Mouse (Mus musculus) midbrain, embryonic 13.5 days (tissue): ENCODE data around the gene Cx3cr1. TPM values are rescaled to one million over a fixed set of nuclear protein-coding genes. Genes with fewer than 3 reads are reported as not detected.

Experiments used
- ATAC-seq: fragments of 200-750 bp; cut with Nextera tagmentation; 2 replicates; pipeline ENCODE4 v1.8.0; 2017; ENCODE audit warnings: mild to moderate bottlenecking, moderate TSS enrichment, moderate library complexity
- H3K27ac ChIP-seq: fragments of 300-500 bp; sonication (generic); 2 replicates; pipeline ENCODE4 v1.5.1; 2015; ENCODE audit warnings: inconsistent platforms, mild to moderate bottlenecking, moderate library complexity
- H3K27me3 ChIP-seq: fragments of 300-500 bp; sonication (generic); 2 replicates; pipeline ENCODE4 v1.6.1; 2015; ENCODE audit warnings: mild to moderate bottlenecking, inconsistent platforms
- H3K36me3 ChIP-seq: fragments of 300-500 bp; sonication (generic); 2 replicates; pipeline ENCODE4 v1.6.1; 2015; ENCODE audit warnings: mild to moderate bottlenecking, inconsistent platforms
- H3K4me1 ChIP-seq: fragments of 300-500 bp; sonication (generic); replicated peaks from 2 replicates; pipeline ENCODE4 v1.6.1; 2015; ENCODE audit warnings: inconsistent platforms
- H3K4me2 ChIP-seq: fragments of 300-500 bp; sonication (generic); replicated peaks from 2 replicates; pipeline ENCODE4 v1.6.1; 2015; ENCODE audit warnings: moderate library complexity, mild to moderate bottlenecking, inconsistent platforms
- H3K4me3 ChIP-seq: fragments of 300-500 bp; sonication (generic); replicated peaks from 2 replicates; pipeline ENCODE4 v1.5.1; 2015; ENCODE audit warnings: mild to moderate bottlenecking, inconsistent platforms
- H3K9ac ChIP-seq: fragments of 300-500 bp; sonication (generic); replicated peaks from 2 replicates; pipeline ENCODE4 v1.6.1; 2015; ENCODE audit warnings: mild to moderate bottlenecking, inconsistent platforms
- H3K9me3 ChIP-seq: fragments of 300-500 bp; sonication (generic); 2 replicates; pipeline ENCODE4 v1.6.1; 2016; ENCODE audit warnings: mild to moderate bottlenecking, inconsistent platforms
- WGBS: fragments of 180-500 bp; shearing (Covaris S2); methylation state at CpG from one replicate; pipeline ENCODE4 v1.1.7; 2015; 5-methylcytosine and 5-hydroxymethylcytosine counted together
- polyA plus RNA-seq: library from polyadenylated mRNA; unstranded; fragments of >200 nt; fragmentation: Nextera tagmentation; extraction: Ambion mirVana; gene quantifications from 2 replicates; pipeline ENCODE4 v1.2.1, GENCODE M21; 2015

Cx3cr1 gene
- polyA plus RNA-seq, 1 experiment from 2014 or later, result 6.1 TPM

- H3K36me3 ChIP-seq, result no peaks in the 10 kb centered on the region
- H3K27ac ChIP-seq, result no peak overlapping the region
- no peak overlapping the region for H3K4me3 ChIP-seq
- H3K27me3 ChIP-seq, result no peaks in the 10 kb centered on the region
- no peaks in the 10 kb centered on the region for H3K4me1 ChIP-seq
- ATAC-seq, result no peak
- WGBS, result 73% methylated on average over 6 of the region's 6 CpGs
- H3K9me3 ChIP-seq, result no peaks in the 10 kb centered on the region
- H3K9ac ChIP-seq, result no peak overlapping the region
- no peak overlapping the region for H3K4me2 ChIP-seq
Observed at GRCm38 (mm10) chr9:120081247-120081646, 11.6 kb upstream of the Cx3cr1 start.

- Histone ChIP-seq H3K4me1 (no peaks in the 10 kb centered on the region), H3K4me3 (no peak overlapping the region), H3K27me3 (no peaks in the 10 kb centered on the region), H3K27ac (no peak overlapping the region), H3K9ac (no peak overlapping the region), H3K36me3 (no peaks in the 10 kb centered on the region), H3K4me2 (no peak overlapping the region), H3K9me3 (no peaks in the 10 kb centered on the region)
- ATAC-seq, result no peak
- WGBS, result 87% methylated on average over 8 of the region's 8 CpGs
Observed at GRCm38 (mm10) chr9:120080546-120081108, 10.9 kb upstream of the Cx3cr1 start.

GRCm38 (mm10) chr9:120079901-120080300, 10.2 kb upstream of the Cx3cr1 start:
- no peak overlapping the region for H3K4me2 ChIP-seq
- H3K9me3 ChIP-seq, result no peaks in the 10 kb centered on the region
- H3K4me1 ChIP-seq, result no peaks in the 10 kb centered on the region
- H3K4me3 ChIP-seq, result no peak overlapping the region
- ATAC-seq, result no peak
- no peaks in the 10 kb centered on the region for H3K36me3 ChIP-seq
- H3K27ac ChIP-seq, result no peak overlapping the region
- H3K27me3 ChIP-seq, result no peaks in the 10 kb centered on the region
- no peak overlapping the region for H3K9ac ChIP-seq
- 75% methylated on average over 7 of the region's 7 CpGs for WGBS

GRCm38 (mm10) chr9:120078241-120078640, 8.6 kb upstream of the Cx3cr1 start:
- no peak for ATAC-seq
- no peak overlapping the region for H3K4me3 ChIP-seq
- no peaks in the 10 kb centered on the region for H3K27me3 ChIP-seq
- WGBS, result 76% methylated on average over 3 of the region's 3 CpGs
- no peak overlapping the region for H3K9ac ChIP-seq
- no peak overlapping the region for H3K4me2 ChIP-seq
- no peaks in the 10 kb centered on the region for H3K36me3 ChIP-seq
- H3K4me1 ChIP-seq, result no peaks in the 10 kb centered on the region
- no peak overlapping the region for H3K27ac ChIP-seq
- no peaks in the 10 kb centered on the region for H3K9me3 ChIP-seq

GRCm38 (mm10) chr9:120074516-120074915, 4.8 kb upstream of the Cx3cr1 start:
- H3K4me3 ChIP-seq, result no peak overlapping the region
- H3K4me2 ChIP-seq, result no peak overlapping the region
- H3K27ac ChIP-seq, result no peak overlapping the region
- ATAC-seq, result no peak
- 90% methylated on average over 7 of the region's 7 CpGs for WGBS
- H3K9ac ChIP-seq, result no peak overlapping the region
- H3K4me1 ChIP-seq, result no peaks in the 10 kb centered on the region
- H3K27me3 ChIP-seq, result no peaks in the 10 kb centered on the region
- no peaks in the 10 kb centered on the region for H3K36me3 ChIP-seq
- H3K9me3 ChIP-seq, result no peaks in the 10 kb centered on the region

- no peaks in the 10 kb centered on the region for H3K4me1 ChIP-seq
- ATAC-seq, result peak; percentile 62
- H3K4me2 ChIP-seq, result no peak overlapping the region
- WGBS, result 26% methylated on average over 3 of the region's 3 CpGs
- no peak overlapping the region for H3K27ac ChIP-seq
- H3K27me3 ChIP-seq, result no peaks in the 10 kb centered on the region
- no peak overlapping the region for H3K9ac ChIP-seq
- H3K4me3 ChIP-seq, result no peak overlapping the region
- H3K36me3 ChIP-seq, result no peaks in the 10 kb centered on the region
- H3K9me3 ChIP-seq, result no peaks in the 10 kb centered on the region
Observed at GRCm38 (mm10) chr9:120073169-120073568, 3.5 kb upstream of the Cx3cr1 start.

GRCm38 (mm10) chr9:120071251-120071650, 1.6 kb upstream of the Cx3cr1 start:
- no peaks in the 10 kb centered on the region for H3K4me1 ChIP-seq
- H3K9me3 ChIP-seq, result no peaks in the 10 kb centered on the region
- WGBS, result 70% methylated on average over 2 of the region's 2 CpGs
- no peak overlapping the region for H3K4me2 ChIP-seq
- H3K36me3 ChIP-seq, result no peaks in the 10 kb centered on the region
- no peak overlapping the region for H3K4me3 ChIP-seq
- no peak overlapping the region for H3K9ac ChIP-seq
- ATAC-seq, result no peak
- no peak overlapping the region for H3K27ac ChIP-seq
- H3K27me3 ChIP-seq, result no peaks in the 10 kb centered on the region

GRCm38 (mm10) chr9:120068047-120068446, 1.6 kb downstream of the Cx3cr1 start:
- no peaks in the 10 kb centered on the region for H3K9me3 ChIP-seq
- H3K36me3 ChIP-seq, result no peaks in the 10 kb centered on the region
- no peak overlapping the region for H3K27ac ChIP-seq
- no peak overlapping the region for H3K4me3 ChIP-seq
- no peak for ATAC-seq
- no peaks in the 10 kb centered on the region for H3K27me3 ChIP-seq
- no peak overlapping the region for H3K9ac ChIP-seq
- no peak overlapping the region for H3K4me2 ChIP-seq
- no peaks in the 10 kb centered on the region for H3K4me1 ChIP-seq
- 73% methylated on average over 10 of the region's 10 CpGs for WGBS

- Histone ChIP-seq H3K27ac (no peak overlapping the region), H3K9ac (no peak overlapping the region), H3K4me2 (no peak overlapping the region), H3K9me3 (no peaks in the 10 kb centered on the region), H3K36me3 (no peaks in the 10 kb centered on the region), H3K4me1 (no peaks in the 10 kb centered on the region), H3K27me3 (no peaks in the 10 kb centered on the region), H3K4me3 (no peak overlapping the region)
- 91% methylated on average over 2 of the region's 2 CpGs for WGBS
- ATAC-seq, result no peak
Observed at GRCm38 (mm10) chr9:120067609-120068008, 2.1 kb downstream of the Cx3cr1 start.

GRCm38 (mm10) chr9:120064317-120064716, 5.4 kb downstream of the Cx3cr1 start:
- ATAC-seq, result no peak
- Histone ChIP-seq H3K4me3 (no peak overlapping the region), H3K9me3 (no peaks in the 10 kb centered on the region), H3K4me2 (no peak overlapping the region), H3K4me1 (no peaks in the 10 kb centered on the region), H3K36me3 (no peaks in the 10 kb centered on the region), H3K9ac (no peak overlapping the region), H3K27me3 (no peaks in the 10 kb centered on the region), H3K27ac (no peak overlapping the region)
- 75% methylated on average over 4 of the region's 4 CpGs for WGBS

- Histone ChIP-seq H3K4me2 (no peak overlapping the region), H3K27ac (no peak overlapping the region), H3K4me1 (no peaks in the 10 kb centered on the region), H3K4me3 (no peak overlapping the region), H3K27me3 (no peaks in the 10 kb centered on the region), H3K9ac (no peak overlapping the region), H3K9me3 (no peaks in the 10 kb centered on the region), H3K36me3 (no peaks in the 10 kb centered on the region)
- ATAC-seq, result no peak
- 77% methylated on average over 3 of the region's 3 CpGs for WGBS
Observed at GRCm38 (mm10) chr9:120058730-120059129, 10.9 kb downstream of the Cx3cr1 start.

GRCm38 (mm10) chr9:120056201-120056600, 13.5 kb downstream of the Cx3cr1 start:
- no peaks in the 10 kb centered on the region for H3K4me1 ChIP-seq
- H3K4me3 ChIP-seq, result no peak overlapping the region
- no peaks in the 10 kb centered on the region for H3K9me3 ChIP-seq
- no peaks in the 10 kb centered on the region for H3K27me3 ChIP-seq
- H3K36me3 ChIP-seq, result no peaks in the 10 kb centered on the region
- H3K4me2 ChIP-seq, result no peak overlapping the region
- whole genome bisulfite sequencing, result 88% methylated on average over 9 of the region's 9 CpGs
- H3K27ac ChIP-seq, result no peak overlapping the region
- no peak overlapping the region for H3K9ac ChIP-seq
- no peak for ATAC-seq

GRCm38 (mm10) chr9:120054545-120055277, 15.0 kb downstream of the Cx3cr1 start:
- H3K27ac ChIP-seq, result no peak overlapping the region
- H3K4me3 ChIP-seq, result no peak overlapping the region
- H3K36me3 ChIP-seq, result no peaks in the 10 kb centered on the region
- ATAC-seq, result 0 out of 2 replicates have a peak, but pooled peaks have one; percentile 45
- no peak overlapping the region for H3K4me2 ChIP-seq
- H3K4me1 ChIP-seq, result no peaks in the 10 kb centered on the region
- no peak overlapping the region for H3K9ac ChIP-seq
- no peaks in the 10 kb centered on the region for H3K9me3 ChIP-seq
- 34% methylated on average over 8 of the region's 8 CpGs for WGBS
- no peaks in the 10 kb centered on the region for H3K27me3 ChIP-seq
